Mouse (Mus musculus): ENCODE measurements around the gene Klhl21. TPM values are rescaled to one million over a fixed set of nuclear protein-coding genes. Genes with fewer than 3 reads are reported as not detected.

Klhl21 gene
- total RNA-seq, 2 experiments from 2014 or later: 86.2 to 91.5 TPM

- intact Hi-C loops (cut with DNase I): no loop called here
- DNase-seq: peak in 1 of 2 experiments; percentile 39
Observed at GRCm38 (mm10) chr4:151994228-151995171, 14.1 kb upstream of the Klhl21 start.

DNA sequence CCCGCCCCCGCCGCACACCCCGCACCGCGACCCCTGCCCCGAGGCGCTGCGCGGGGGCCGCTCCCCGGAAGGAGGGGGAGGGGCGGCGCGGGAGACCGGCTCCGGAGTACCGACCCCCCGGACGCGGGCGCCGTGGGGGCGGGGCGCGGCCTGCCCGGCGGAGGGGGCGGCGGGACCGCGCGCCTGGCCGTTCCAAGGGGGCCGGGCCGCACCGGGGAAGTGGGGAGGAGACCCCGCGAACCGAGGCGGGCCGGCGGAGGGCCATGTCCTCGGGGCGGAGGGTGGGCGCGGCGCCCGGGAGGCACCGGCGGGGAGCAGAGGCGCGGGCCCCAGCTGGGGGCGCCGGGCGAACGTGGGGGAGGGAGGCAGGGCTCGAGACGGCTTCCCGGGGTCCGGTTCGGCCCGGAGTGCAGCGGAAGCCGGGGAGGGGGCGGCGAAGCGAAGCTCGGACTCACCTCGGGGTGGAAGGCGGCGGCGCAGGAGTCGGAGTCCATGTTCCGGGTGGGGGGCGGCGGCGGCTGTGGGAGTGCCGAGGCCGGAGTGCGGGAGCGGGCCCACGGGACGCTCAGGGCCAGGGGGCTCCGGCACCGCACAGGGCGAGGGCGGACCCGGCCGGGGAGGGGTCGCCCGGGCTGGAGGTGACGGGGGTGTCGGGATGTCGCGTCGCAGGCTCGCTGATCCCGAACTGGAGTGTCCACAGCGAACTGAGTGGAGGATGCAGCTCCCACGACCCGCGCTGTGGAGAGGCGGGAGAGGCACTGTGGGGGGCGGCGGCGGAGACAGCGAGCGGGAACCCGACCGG, 13.0 kb upstream of the Klhl21 start:
- intact Hi-C loops (cut with DNase I): loop anchor here (1.0 kb wide), 1 partner anchor 13 kb away; the partner anchor contains the start of gene Klhl21

DNA sequence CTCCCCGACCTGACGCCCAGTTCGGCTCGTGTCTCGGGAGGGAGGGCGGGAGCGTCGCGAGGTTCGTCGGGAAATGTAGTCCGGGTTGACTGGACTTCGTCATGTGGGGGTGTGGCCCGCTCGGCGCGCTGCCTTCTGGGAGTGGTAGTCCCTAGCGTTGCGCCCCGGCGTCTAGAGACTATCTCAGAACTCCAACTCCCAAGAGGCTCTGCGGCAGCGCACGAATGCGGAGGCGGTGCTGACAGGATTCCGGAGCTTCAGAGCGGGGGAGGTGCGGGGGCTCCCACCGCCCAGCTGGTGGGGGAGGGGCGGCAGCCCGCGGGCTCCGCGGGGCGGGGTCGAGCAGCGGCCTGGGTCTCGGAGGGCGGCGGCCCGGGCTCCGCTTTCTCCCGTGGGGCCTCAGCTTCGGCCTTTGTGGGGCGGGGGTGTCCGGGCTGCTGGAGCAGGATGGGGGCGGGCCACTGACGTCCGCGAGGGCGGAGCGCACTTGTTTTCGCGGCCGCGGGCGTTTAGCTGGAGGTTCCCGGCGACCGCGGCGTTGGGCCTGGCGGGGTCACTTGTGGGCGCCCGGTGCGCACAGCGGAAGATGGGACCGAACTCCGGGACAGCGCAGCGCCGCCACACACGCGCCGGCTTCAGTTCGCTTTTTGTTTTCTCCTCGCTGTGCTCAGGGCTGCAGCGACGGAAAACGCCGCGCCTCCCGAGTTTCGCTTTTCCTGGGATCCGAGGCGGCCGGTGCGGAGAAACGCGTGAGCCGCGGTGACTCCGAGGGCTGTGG, 12.2 kb upstream of the Klhl21 start, which contains the start of gene Phf13:
TSS of gene Phf13 (minus strand) at position 86 of the 778 bp plus-strand sequence.
- peak; percentile 97 to 98 for DNase-seq
- intact Hi-C loops (cut with DNase I): loop anchor here (1.0 kb wide), 1 partner anchor 12 kb away; the partner anchor contains the start of gene Klhl21

More for the DNA sequence above, 13.0 kb upstream of the Klhl21 start:
- no peak for DNase-seq

DNA sequence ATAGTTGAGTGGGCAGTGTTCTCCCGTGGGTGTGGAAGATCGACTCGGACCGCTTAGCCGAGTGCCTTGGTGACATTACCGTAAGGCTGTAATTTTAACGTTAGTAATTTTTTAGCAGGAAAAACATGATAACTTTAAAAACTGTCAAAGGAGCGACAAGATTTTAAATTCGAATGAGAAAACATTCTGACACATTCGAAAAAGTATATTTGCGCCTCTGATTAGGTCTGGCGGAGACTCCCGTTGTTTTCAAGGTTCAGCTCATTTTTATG, 11.7 kb upstream of the Klhl21 start:
- intact Hi-C loops (cut with DNase I): loop anchor here (1.0 kb wide), 1 partner anchor 11 kb away; the partner anchor contains the start of gene Klhl21
- no peak for DNase-seq

DNA sequence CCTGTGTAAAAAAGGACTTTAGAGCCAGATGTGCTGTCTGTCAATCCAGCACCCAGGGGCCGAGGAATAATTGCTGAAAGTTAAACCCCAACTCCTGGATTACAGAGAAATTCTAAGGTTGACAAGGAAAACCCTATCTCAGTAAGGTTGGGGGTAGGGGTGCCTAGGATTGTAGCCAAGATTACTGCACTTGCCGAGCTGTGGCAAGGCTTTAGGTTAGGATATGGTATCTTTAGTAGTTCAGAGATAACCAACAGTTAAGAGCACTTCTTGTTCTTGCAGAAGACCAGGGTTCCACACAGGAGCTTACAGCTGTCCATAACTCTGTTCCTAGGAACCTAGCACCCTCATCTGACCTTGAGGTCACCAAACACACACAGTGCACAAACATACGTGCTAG, 10.9 kb upstream of the Klhl21 start:
- DNase-seq: no peak
- intact Hi-C loops (cut with DNase I): no loop called here

- no peak for DNase-seq
- intact Hi-C loops (cut with DNase I): no loop called here
Observed at GRCm38 (mm10) chr4:151999481-151999880, 9.1 kb upstream of the Klhl21 start.

GRCm38 (mm10) chr4:152000906-152001305, 7.7 kb upstream of the Klhl21 start:
- DNase-seq: no peak
- intact Hi-C loops (cut with DNase I): no loop called here

- DNase-seq: no peak
- intact Hi-C loops (cut with DNase I): no loop called here
Observed at GRCm38 (mm10) chr4:152001335-152001734, 7.3 kb upstream of the Klhl21 start.

DNA sequence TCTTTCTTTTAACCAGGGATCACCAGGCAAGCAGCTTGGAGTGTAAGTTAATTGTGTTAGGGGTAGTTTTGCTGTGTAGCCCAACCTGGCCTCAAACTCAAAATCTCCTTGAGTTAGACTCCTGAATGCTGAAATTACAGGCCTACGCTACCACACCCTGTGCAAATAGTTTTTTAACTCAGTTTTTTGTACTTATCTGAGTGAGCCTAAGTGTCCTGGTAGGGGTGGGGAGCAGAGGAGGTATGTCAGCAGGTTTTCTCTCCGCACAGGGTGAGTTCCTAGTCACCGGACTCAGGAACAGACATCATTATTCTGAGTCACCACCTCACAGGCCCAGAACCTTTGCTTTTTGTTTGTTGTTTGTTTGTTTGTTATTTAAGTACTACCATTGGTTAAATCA, 6.5 kb upstream of the Klhl21 start:
- no peak for DNase-seq
- intact Hi-C loops (cut with DNase I): no loop called here

GRCm38 (mm10) chr4:152006137-152006536, 2.5 kb upstream of the Klhl21 start:
- intact Hi-C loops (cut with DNase I): no loop called here
- DNase-seq: no peak

DNA sequence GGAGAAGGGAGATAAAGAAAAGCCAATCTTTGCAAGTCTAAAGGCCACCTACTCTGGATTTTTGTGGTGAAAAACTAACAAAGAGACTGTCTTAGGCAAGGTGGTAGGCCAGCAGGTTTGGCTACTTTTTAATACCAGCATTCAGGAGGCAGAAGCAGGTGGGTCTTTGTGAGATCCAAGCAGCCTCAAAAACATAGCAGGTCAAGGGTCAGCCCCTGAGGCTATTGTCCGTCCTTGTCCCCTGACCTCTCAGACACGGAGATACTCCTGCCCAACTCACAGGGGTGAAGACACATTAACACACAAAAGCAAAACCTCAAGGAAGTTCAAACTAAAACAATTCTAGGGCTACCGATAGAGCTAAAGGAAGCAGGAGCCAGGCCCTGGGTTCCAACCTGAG, 1.8 kb upstream of the Klhl21 start:
- no peak for DNase-seq
- intact Hi-C loops (cut with DNase I): no loop called here

GRCm38 (mm10) chr4:152007481-152008147, 989 bp upstream of the Klhl21 start:
- no peak for DNase-seq
- intact Hi-C loops (cut with DNase I): loop anchor here (1.0 kb wide), 2 partner anchors 11 to 20 kb away; partner anchors contain the start of genes Phf13 and Zbtb48

DNA sequence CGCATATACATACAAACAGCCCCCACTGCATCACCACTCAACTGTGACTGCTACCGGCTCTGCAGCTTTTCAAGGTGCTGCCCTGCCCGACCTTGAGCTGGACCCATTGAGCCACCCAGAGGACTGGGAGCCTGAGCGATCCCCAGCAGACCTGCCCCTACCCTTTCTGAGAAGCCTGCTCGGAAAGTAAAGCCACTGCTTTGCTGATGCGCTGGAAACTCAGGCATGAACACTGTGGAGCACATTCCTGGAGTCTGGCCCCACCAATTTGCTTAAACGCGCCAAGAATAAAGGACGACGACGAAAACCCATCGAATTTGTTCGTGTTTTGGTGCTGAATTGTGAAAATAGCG, 479 bp upstream of the Klhl21 start:
- intact Hi-C loops (cut with DNase I): loop anchor here (1.0 kb wide), 2 partner anchors 12 to 19 kb away; partner anchors contain the start of genes Phf13 and Zbtb48
- peak in 1 of 2 experiments; percentile 38 for DNase-seq

- peak in 1 of 2 experiments; percentile 63 for DNase-seq
- intact Hi-C loops (cut with DNase I): no loop called here
Observed at GRCm38 (mm10) chr4:152009076-152010051, 761 bp downstream of the Klhl21 start.

DNA sequence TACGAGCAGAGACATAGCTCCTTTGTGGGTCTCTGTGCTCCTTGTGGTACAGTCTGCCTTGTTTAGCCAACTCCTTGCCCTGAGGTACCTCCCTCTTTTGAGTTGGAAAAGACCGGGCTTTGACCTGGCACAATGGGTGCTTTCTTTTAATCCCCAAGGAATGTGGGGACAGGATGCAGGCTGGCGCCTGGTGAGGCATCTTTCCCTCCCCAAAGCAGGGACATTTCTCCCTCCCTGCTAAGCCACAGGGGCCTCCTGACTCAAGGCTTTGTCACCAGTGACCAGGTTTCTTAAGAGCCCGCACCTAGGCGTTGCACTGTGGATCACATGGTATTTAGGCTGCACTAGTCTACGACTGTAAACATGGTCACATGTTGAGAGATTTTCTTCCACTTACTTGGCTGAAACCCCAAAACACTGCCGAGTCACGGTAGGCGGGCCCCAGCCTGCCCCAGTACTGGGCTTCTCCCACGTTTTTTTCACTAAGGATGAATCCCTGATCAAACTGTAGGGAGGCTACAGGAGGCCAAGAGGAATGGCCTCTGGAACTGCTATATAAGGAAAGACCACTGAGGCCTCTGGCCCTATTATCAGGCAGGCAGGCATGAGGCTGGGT, 1.6 kb downstream of the Klhl21 start:
- peak; percentile 40 to 61 for DNase-seq
- intact Hi-C loops (cut with DNase I): no loop called here

DNA sequence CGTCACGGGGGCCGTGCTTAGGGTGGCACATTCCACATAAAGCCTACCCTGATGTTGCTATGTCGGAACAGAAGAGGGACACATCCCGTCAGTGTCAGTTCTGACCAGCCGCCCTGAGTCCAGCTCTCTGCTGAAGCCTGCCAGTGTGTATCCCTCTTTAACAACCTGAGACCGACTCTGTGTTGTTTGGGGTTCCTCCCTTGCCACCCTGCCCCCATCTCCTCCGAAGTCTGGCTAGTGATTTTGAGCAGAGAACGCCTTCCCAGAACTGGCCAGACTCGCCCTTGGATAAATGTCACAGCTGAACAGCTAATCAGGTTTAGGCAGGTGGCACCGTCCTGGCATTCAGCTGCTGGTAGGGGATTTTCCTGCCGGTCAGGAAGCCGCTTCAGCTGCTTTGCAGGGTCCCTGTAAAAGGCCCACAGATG, 2.1 kb downstream of the Klhl21 start:
- intact Hi-C loops (cut with DNase I): no loop called here
- peak in 1 of 2 experiments; percentile 22 for DNase-seq

DNA sequence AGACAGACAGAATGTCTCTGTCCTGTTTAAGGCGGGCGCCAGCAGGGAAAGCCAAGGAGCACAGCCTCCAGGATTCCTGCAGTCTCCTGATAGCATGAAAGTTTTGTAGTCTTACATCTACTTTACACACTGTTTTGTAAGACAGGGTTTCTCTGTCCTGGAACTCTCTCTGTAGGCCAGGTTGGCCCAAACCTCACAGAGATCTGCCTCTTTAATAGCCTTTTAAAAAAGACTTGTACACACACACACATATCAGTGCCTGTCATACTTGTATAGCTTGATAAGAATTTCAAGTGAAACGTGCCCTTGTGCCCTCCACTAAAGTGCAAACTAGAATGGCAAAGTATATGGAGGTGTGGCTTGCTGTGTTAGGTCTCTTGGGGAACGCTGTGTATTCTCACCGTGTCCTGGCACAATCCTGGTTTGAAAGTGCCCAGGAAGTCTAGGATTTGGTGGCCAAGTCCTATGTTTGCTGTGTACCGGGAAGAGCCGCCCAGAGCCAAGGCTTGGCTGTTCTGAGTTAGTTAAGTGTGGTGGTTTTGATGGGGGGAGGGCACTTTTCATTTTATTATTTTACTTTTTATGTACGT, 2.7 kb downstream of the Klhl21 start:
- DNase-seq: no peak
- intact Hi-C loops (cut with DNase I): no loop called here

GRCm38 (mm10) chr4:152012109-152012508, 3.5 kb downstream of the Klhl21 start:
- no peak for DNase-seq

More at GRCm38 (mm10) chr4:152012109-152012508, 3.5 kb downstream of the Klhl21 start:
- intact Hi-C loops (cut with DNase I): no loop called here

Data from heart, postnatal 36 days (tissue).